Mouse (Mus musculus): Measurements from ENCODE around the gene Defb3. TPM values are rescaled to one million over a fixed set of nuclear protein-coding genes. Genes with fewer than 3 reads are reported as not detected.
"Not testable (repeated sequence)": the region's sequence is repeated elsewhere in the genome, so short reads cannot be mapped to it uniquely, and the experiment has no call there.

Defb3 gene
- total RNA-seq (2021), result not detected
- long read RNA-seq, experiment 1, result 0 reads
- long read RNA-seq, experiment 2, result 0 reads

DNA sequence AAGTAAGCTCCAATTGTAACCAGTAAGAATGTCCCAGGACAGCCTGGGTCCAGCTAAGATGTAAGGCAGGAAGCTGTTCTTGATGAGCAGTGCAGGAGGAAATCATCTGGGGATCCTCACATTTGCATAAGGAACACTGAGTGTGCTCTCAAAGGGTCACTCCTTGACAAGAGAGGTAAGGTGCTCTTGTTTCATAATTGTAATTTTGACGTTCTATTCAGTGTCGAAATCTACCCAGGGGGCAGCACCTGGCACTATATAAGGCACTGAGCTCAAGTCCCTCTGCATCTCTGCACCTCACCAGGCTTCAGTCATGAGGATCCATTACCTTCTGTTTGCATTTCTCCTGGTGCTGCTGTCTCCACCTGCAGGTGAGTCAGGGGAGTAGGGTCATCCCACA, at the start of gene Defb3:
Gene Defb3, plus strand, starts transcription at position 301 of the 400 bp plus-strand sequence.
- DNase-seq (ENCODE audit: low spot score in 2 of 2), result not testable (repeated sequence)

DNA sequence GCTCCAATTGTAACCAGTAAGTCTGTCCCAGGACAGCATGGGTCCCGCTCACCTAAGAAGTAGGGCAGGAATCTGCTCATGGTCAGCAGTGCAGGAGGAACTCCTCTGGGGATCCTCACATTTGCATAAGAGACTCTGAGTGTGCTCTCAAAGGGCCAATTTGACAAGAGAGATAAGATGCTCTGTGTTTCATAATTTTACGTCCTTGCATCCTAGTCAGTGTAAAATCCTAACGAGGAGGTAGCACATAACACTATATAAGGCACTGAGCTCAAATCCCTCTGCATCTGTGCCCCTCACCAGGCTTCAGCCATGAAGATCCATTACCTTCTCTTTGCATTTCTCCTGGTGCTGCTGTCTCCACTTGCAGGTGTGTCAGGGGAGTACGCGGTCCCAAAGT, 45.9 kb upstream of the Defb3 start, which contains the start of gene Defb5:
Gene Defb5, plus strand, starts transcription at position 301 of the 400 bp plus-strand sequence.
- no peak for DNase-seq (ENCODE audit: low spot score in 2 of 2)

DNA sequence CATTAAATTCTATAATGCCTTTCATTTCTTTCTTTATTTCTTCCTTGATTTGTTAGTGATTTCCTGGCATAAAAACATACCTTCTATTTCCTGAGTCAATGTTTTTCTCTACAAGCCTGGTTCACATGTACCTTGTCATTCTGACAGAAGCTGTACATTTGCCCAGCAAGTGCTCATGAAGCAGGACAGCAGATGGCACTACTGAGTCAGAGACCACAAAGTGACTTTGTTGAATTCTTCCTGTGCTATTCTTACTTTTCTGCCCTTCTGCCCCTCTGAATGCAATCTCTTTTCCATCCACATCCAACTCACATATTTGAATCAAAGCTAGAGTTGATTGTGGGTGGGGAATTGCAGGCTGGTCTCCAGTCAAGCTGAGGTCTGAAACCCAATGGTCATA, 35.0 kb upstream of the Defb3 start:
- no peak for DNase-seq (ENCODE audit: low spot score in 2 of 2)

DNA sequence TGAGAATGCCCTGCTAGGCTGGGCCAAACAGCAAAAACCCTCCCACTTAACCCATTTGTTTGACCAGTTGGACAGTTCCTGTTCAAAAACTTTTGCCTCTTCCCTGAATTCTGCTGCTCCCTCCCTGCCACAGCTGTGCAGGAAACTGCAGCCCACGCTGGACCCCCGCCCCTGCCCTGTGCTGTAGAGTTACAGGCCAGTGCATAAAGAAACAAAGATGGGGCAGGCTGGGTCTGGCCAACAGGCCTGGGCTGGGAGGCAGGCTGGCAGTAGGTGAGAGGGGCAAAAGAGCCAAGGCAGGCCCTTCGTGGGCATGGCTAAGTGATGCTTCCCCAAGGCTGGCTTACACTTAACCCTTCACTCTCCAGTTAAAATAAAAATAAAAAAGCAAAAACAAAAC, 33.5 kb upstream of the Defb3 start:
- DNase-seq (ENCODE audit: low spot score in 2 of 2), result no peak

DNA sequence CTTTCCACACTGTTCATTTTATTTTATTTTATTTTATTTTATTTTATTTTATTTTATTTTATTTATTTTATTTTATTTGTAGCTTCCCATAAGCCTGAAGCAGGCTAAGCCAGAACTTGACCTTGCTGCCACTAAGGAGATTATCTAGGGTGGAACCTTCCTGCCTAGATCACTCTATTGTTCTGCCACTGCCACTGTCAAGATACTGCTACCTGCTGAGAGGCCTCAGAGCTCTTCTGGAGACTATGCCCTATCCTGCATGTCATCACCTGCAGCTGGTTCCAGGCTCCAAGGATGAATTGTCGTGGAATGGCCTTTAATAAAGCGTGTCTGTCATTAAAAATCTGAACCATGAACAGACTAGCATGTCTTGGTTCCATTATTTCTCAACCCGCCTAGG, 5.2 kb downstream of the Defb3 start:
- not testable (repeated sequence) for DNase-seq (ENCODE audit: low spot score in 2 of 2)

DNA sequence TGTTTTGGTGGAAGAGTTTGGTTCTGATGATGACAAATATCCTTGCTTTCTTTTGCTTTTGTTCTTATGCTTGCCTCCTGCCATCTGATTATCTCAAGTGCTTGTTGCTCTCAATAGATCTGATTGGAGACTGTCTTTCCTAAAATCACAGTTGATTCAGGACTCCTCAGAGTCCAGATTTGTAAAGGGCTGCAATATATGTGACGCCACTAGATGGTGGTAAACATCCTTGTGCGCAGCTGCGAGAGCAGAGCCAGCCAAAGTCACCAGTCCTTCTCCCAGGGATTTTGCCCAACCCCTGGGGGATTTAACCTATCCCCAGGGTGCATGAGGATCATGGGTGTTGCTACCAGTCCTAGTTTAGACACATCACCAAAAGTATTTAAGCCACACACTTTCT, 38.7 kb downstream of the Defb3 start:
- DNase-seq (ENCODE audit: low spot score in 2 of 2), result no peak

Other genes starting within 250 kb of the Defb3 start
- not detected for gene Defb39, start 228.6 kb upstream of the Defb3 start, total RNA-seq (2021)
- not detected for gene Defb12, start 178.5 kb upstream of the Defb3 start, total RNA-seq (2021)
- gene Defb34, start 169.6 kb upstream of the Defb3 start, total RNA-seq (2021), result not detected
- not detected for gene Gm45826, start 152.6 kb upstream of the Defb3 start, total RNA-seq (2021)
- not detected for gene Defb14, start 99.0 kb upstream of the Defb3 start, total RNA-seq (2021)
- not detected for gene Defb4, start 94.7 kb upstream of the Defb3 start, total RNA-seq (2021)
- not detected for gene Defb6, start 67.9 kb upstream of the Defb3 start, total RNA-seq (2021)
- gene Defb46, start 53.4 kb upstream of the Defb3 start, total RNA-seq (2021), result not detected
- not detected for gene Defb5, start 45.8 kb upstream of the Defb3 start, total RNA-seq (2021)
- not detected for gene Defb8, start 154.2 kb downstream of the Defb3 start, total RNA-seq (2021)
- not detected for gene Defb7, start 201.7 kb downstream of the Defb3 start, total RNA-seq (2021)

All from gastrocnemius, postnatal 4 days (tissue).